Mouse (Mus musculus): Measurements from ENCODE around the gene Cabp4.

GRCm38 (mm10) chr19:4140147-4140546 lies 3.7 kb downstream of the Cabp4 start:
- TF ChIP-seq CTCF (IDR thresholded peaks at IDR 0.05; ENCODE audit: extremely low read depth, insufficient read depth, low read length) = no peak
- TF ChIP-seq POLR2A (IDR thresholded peaks at IDR 0.05; ENCODE audit: extremely low read depth, insufficient read depth, low read length) = no peak

Measured in cortical plate, adult 2 months (tissue).